Mouse (Mus musculus) forebrain, embryonic 12.5 days (tissue): ENCODE data around the gene Fbxo33. TPM values are rescaled to one million over a fixed set of nuclear protein-coding genes. Genes with fewer than 3 reads are reported as not detected.

Source experiments
- ATAC-seq: fragments of 200-750 bp; cut with Nextera tagmentation; 2 replicates; pipeline ENCODE4 v1.8.0; 2017; ENCODE audit warnings: moderate TSS enrichment; ENCODE audit not compliant: low FRiP score
- H3K27ac ChIP-seq: fragments of 300-500 bp; sonication (generic); 2 replicates; pipeline ENCODE4 v1.5.1; 2016; ENCODE audit warnings: mild to moderate bottlenecking
- H3K27me3 ChIP-seq: fragments of 300-500 bp; sonication (generic); 2 replicates; pipeline ENCODE4 v1.6.1; 2016; ENCODE audit warnings: mild to moderate bottlenecking
- H3K36me3 ChIP-seq: fragments of 300-500 bp; sonication (generic); replicated peaks from 2 replicates; pipeline ENCODE4 v1.6.1; 2016; ENCODE audit warnings: mild to moderate bottlenecking
- H3K4me1 ChIP-seq: fragments of 300-500 bp; sonication (generic); 2 replicates; pipeline ENCODE4 v1.6.1; 2016
- H3K4me2 ChIP-seq: fragments of 300-500 bp; sonication (generic); 2 replicates; pipeline ENCODE4 v1.6.1; 2016; ENCODE audit warnings: mild to moderate bottlenecking, moderate library complexity
- H3K4me3 ChIP-seq: fragments of 300-500 bp; sonication (generic); replicated peaks from 2 replicates; pipeline ENCODE4 v1.5.1; 2016; ENCODE audit warnings: mild to moderate bottlenecking
- H3K9ac ChIP-seq: fragments of 300-500 bp; sonication (generic); 2 replicates; pipeline ENCODE4 v1.6.1; 2016; ENCODE audit warnings: mild to moderate bottlenecking
- H3K9me3 ChIP-seq: fragments of 300-500 bp; sonication (generic); 2 replicates; pipeline ENCODE4 v1.6.1; 2016
- WGBS: fragments of 180-500 bp; shearing (Covaris S2); methylation state at CpG from one replicate; pipeline ENCODE4 v1.1.7; 2016; 5-methylcytosine and 5-hydroxymethylcytosine counted together
- microRNA-seq: library from miRNA; unstranded; fragments of <30 nt; microRNA quantifications from one replicate; pipeline ENCODE4, GENCODE M21; 2017
- polyA plus RNA-seq: library from polyadenylated mRNA; unstranded; fragments of >200 nt; fragmentation: Nextera tagmentation; extraction: Ambion mirVana; gene quantifications from 2 replicates; pipeline ENCODE4 v1.2.1, GENCODE M21; 2016

Gene Fbxo33
- polyA plus RNA-seq, 1 experiment from 2014 or later = 9.1 TPM

GRCm38 (mm10) chr12:59194341-59195003 lies 25.1 kb downstream of the Fbxo33 start:
- no peak overlapping the region for H3K4me2 ChIP-seq
- 87% methylated on average over 9 of the region's 9 CpGs for WGBS
- no peaks in the 10 kb centered on the region for H3K4me1 ChIP-seq
- no peaks in the 10 kb centered on the region for H3K27me3 ChIP-seq
- H3K4me3 ChIP-seq = no peak overlapping the region
- H3K9me3 ChIP-seq = no peaks in the 10 kb centered on the region
- H3K27ac ChIP-seq = no peak overlapping the region
- ATAC-seq = no peak
- H3K9ac ChIP-seq = no peak overlapping the region
- peaks cover 15% of the 10 kb centered on the region for H3K36me3 ChIP-seq

- Histone ChIP-seq H3K36me3 (peaks cover 15% of the 10 kb centered on the region), H3K4me3 (no peak overlapping the region), H3K27me3 (no peaks in the 10 kb centered on the region), H3K9ac (no peak overlapping the region), H3K9me3 (no peaks in the 10 kb centered on the region), H3K4me2 (no peak overlapping the region), H3K4me1 (no peaks in the 10 kb centered on the region), H3K27ac (no peak overlapping the region)
- 85% methylated on average over 3 of the region's 3 CpGs for WGBS
- ATAC-seq = no peak
These were observed 25.9 kb downstream of the Fbxo33 start for GRCm38 (mm10) chr12:59193637-59194036.

GRCm38 (mm10) chr12:59188086-59188682 lies 31.3 kb downstream of the Fbxo33 start:
- H3K27me3 ChIP-seq = no peaks in the 10 kb centered on the region
- peaks cover 46% of the 10 kb centered on the region for H3K36me3 ChIP-seq
- no peak overlapping the region for H3K27ac ChIP-seq
- H3K9ac ChIP-seq = no peak overlapping the region
- no peaks in the 10 kb centered on the region for H3K4me1 ChIP-seq
- 91% methylated on average over 12 of the region's 12 CpGs for WGBS
- no peak overlapping the region for H3K4me2 ChIP-seq
- H3K9me3 ChIP-seq = no peaks in the 10 kb centered on the region
- no peak for ATAC-seq
- H3K4me3 ChIP-seq = no peak overlapping the region

GRCm38 (mm10) chr12:59177814-59178213 lies 41.7 kb downstream of the Fbxo33 start:
- WGBS = 91% methylated on average over 3 of the region's 3 CpGs
- Histone ChIP-seq H3K4me2 (no peak overlapping the region), H3K36me3 (peaks cover 50% of the 10 kb centered on the region), H3K9me3 (no peaks in the 10 kb centered on the region), H3K27me3 (no peaks in the 10 kb centered on the region), H3K9ac (no peak overlapping the region), H3K4me3 (no peak overlapping the region), H3K4me1 (no peaks in the 10 kb centered on the region), H3K27ac (no peak overlapping the region)
- no peak for ATAC-seq

GRCm38 (mm10) chr12:59169935-59170334 lies 49.6 kb downstream of the Fbxo33 start:
- no peak overlapping the region for H3K27ac ChIP-seq
- no peak overlapping the region for H3K4me3 ChIP-seq
- no peaks in the 10 kb centered on the region for H3K4me1 ChIP-seq
- H3K27me3 ChIP-seq = no peaks in the 10 kb centered on the region
- no peak overlapping the region for H3K9ac ChIP-seq
- no peaks in the 10 kb centered on the region for H3K9me3 ChIP-seq
- H3K4me2 ChIP-seq = no peak overlapping the region
- peaks cover 29% of the 10 kb centered on the region for H3K36me3 ChIP-seq
- ATAC-seq = no peak
- 89% methylated on average over 4 of the region's 4 CpGs for WGBS

- no peak for ATAC-seq
- Histone ChIP-seq H3K9ac (no peak overlapping the region), H3K27me3 (no peaks in the 10 kb centered on the region), H3K4me2 (no peak overlapping the region), H3K27ac (no peak overlapping the region), H3K36me3 (peaks cover 46% of the 10 kb centered on the region), H3K4me3 (no peak overlapping the region), H3K9me3 (no peaks in the 10 kb centered on the region), H3K4me1 (no peaks in the 10 kb centered on the region)
- 94% methylated on average over 4 of the region's 4 CpGs for WGBS
These were observed 53.0 kb downstream of the Fbxo33 start for GRCm38 (mm10) chr12:59166557-59166956.

GRCm38 (mm10) chr12:59164522-59164921 lies 55.0 kb downstream of the Fbxo33 start:
- H3K4me2 ChIP-seq = no peak overlapping the region
- no peak overlapping the region for H3K9ac ChIP-seq
- H3K36me3 ChIP-seq = peaks cover 48% of the 10 kb centered on the region
- H3K9me3 ChIP-seq = no peaks in the 10 kb centered on the region
- no peaks in the 10 kb centered on the region for H3K4me1 ChIP-seq
- WGBS = 92% methylated on average over 6 of the region's 6 CpGs
- H3K27me3 ChIP-seq = no peaks in the 10 kb centered on the region
- no peak overlapping the region for H3K4me3 ChIP-seq
- ATAC-seq = no peak
- H3K27ac ChIP-seq = no peak overlapping the region

- Histone ChIP-seq H3K4me1 (no peaks in the 10 kb centered on the region), H3K9me3 (no peaks in the 10 kb centered on the region), H3K4me2 (no peak overlapping the region), H3K27me3 (no peaks in the 10 kb centered on the region), H3K36me3 (peaks cover 54% of the 10 kb centered on the region), H3K9ac (no peak overlapping the region), H3K4me3 (no peak overlapping the region), H3K27ac (no peak overlapping the region)
- ATAC-seq = no peak
- WGBS = 87% methylated on average over 2 of the region's 2 CpGs
These were observed 56.7 kb downstream of the Fbxo33 start for GRCm38 (mm10) chr12:59162797-59163196.

- no peak for ATAC-seq
- no peak overlapping the region for H3K27ac ChIP-seq
- H3K36me3 ChIP-seq = peaks cover 61% of the 10 kb centered on the region
- no peak overlapping the region for H3K4me2 ChIP-seq
- H3K9me3 ChIP-seq = no peaks in the 10 kb centered on the region
- no peak overlapping the region for H3K9ac ChIP-seq
- H3K4me3 ChIP-seq = no peak overlapping the region
- WGBS = 75% methylated on average over 2 of the region's 2 CpGs
- no peaks in the 10 kb centered on the region for H3K4me1 ChIP-seq
- H3K27me3 ChIP-seq = no peaks in the 10 kb centered on the region
These were observed 58.4 kb downstream of the Fbxo33 start for GRCm38 (mm10) chr12:59161091-59161490.

Small RNA genes within 50 kb of the gene (microRNA-seq; reads per million reads assigned to microRNA genes)
- not detected for gene Gm27284

Other genes starting within 250 kb of the Fbxo33 start
- gene Sec23a, start 207.7 kb downstream of the Fbxo33 start, polyA plus RNA-seq = 90.2 and 96.0 TPM in 2 replicates
- gene Gemin2, start 206.3 kb downstream of the Fbxo33 start, polyA plus RNA-seq = 26.3 and 26.5 TPM in 2 replicates
- 100.0 and 106 TPM in 2 replicates for gene Trappc6b, start 158.3 kb downstream of the Fbxo33 start, polyA plus RNA-seq
- gene Pnn, start 152.8 kb downstream of the Fbxo33 start, polyA plus RNA-seq = 130 and 134 TPM in 2 replicates
- gene Mia2, start 123.9 kb downstream of the Fbxo33 start, polyA plus RNA-seq = 49.1 and 52.2 TPM in 2 replicates